Mouse (Mus musculus): ENCODE results near the gene Zscan4d. TPM values are rescaled to one million over a fixed set of nuclear protein-coding genes. Genes with fewer than 3 reads are reported as not detected.

Zscan4d gene
- not detected for total RNA-seq (2023)

GRCm38 (mm10) chr7:11166059-11166458, at the start of gene Zscan4d:
Gene Zscan4d, minus strand, starts transcription at chr7:11166159.

Other genes starting within 250 kb of the Zscan4d start
- gene Zscan4c, start 160.4 kb downstream of the Zscan4d start, total RNA-seq (2023), result not detected
- not detected for gene Zscan4-ps1, start 96.5 kb downstream of the Zscan4d start, total RNA-seq (2023)
- not detected for gene Zscan4e, start 144.5 kb upstream of the Zscan4d start, total RNA-seq (2023)
- not detected for gene Zscan4f, start 231.8 kb upstream of the Zscan4d start, total RNA-seq (2023)

All from monocyte, adult 59 days (primary cell).